15 mouse cellular contexts compared by ENCODE assay signal in genomic region chrX:10877856-10878255, GRCm38 (mm10).
DNase-seq lines count a peak whose midpoint lies in the region; ATAC-seq lines count a peak whose summit lies in the region.
"Had no signal": no experiment of that assay in that cellular context is flagged by ENCODE, and none has a peak within 500 bp of the region (broad histone marks: within the 10 kb centered on the region; RNA-seq: fewer than 3 reads in every experiment).

No protein-coding gene starts in this region.

- H3K4me1 ChIP-seq in embryonic facial prominence, embryonic 11.5 days (ENCODE audit: control insufficient read depth, insufficient read depth, low read length), result no peaks in the 10 kb centered on the region
- H3K4me1 ChIP-seq in limb, embryonic 12.5 days (replicated peaks), result peaks cover 6% of the 10 kb centered on the region; the same call in 1 of the 2 replicates
- 0 out of 2 replicates have a peak, but pooled peaks cover 5% of the 10 kb centered on the region for H3K4me1 ChIP-seq in neural tube, embryonic 15.5 days

- peak; percentile 56 for ATAC-seq in embryonic facial prominence, embryonic 11.5 days (replicated peaks; ENCODE audit: insufficient number of reproducible peaks, low FRiP score, low TSS enrichment, low read depth)
- peak; percentile 97 for ATAC-seq in limb, embryonic 12.5 days (ENCODE audit: insufficient number of reproducible peaks, insufficient read depth, low FRiP score, low TSS enrichment, low read depth)
- ATAC-seq in neural tube, embryonic 15.5 days (ENCODE audit: low FRiP score), result peak; percentile 75; the same call in 1 of the 2 replicates
- no peak for ATAC-seq in erythroblast, adult 5-6 weeks (replicated peaks; ENCODE audit: low FRiP score, poor library complexity, severe bottlenecking)
- ATAC-seq: forebrain, embryonic 14.5 days had no signal

- H3K4me2 ChIP-seq in embryonic facial prominence, embryonic 11.5 days (ENCODE audit: low read depth, low read length), result no peak overlapping the region
- H3K4me2 ChIP-seq in limb, embryonic 12.5 days, result peak overlapping the region; percentile 23; the same call in 1 of the 2 replicates
- no peak overlapping the region for H3K4me2 ChIP-seq in neural tube, embryonic 15.5 days
- H3K4me2 ChIP-seq: heart, embryonic 11.5 days; lung, embryonic 14.5 days had no signal

- no peak overlapping the region for H3K27ac ChIP-seq in embryonic facial prominence, embryonic 11.5 days (replicated peaks; ENCODE audit: low read depth, low read length)
- H3K27ac ChIP-seq in limb, embryonic 12.5 days, result no peak overlapping the region
- H3K27ac ChIP-seq in neural tube, embryonic 15.5 days (replicated peaks), result no peak overlapping the region

- H3K9ac ChIP-seq in embryonic facial prominence, embryonic 11.5 days (replicated peaks; ENCODE audit: low read length), result no peak overlapping the region
- no peak overlapping the region for H3K9ac ChIP-seq in limb, embryonic 12.5 days (replicated peaks)
- no peak overlapping the region for H3K9ac ChIP-seq in neural tube, embryonic 15.5 days (replicated peaks)
- H3K9ac ChIP-seq: lung, embryonic 14.5 days had no signal

- 44% methylated on average over 5 of the region's 5 CpGs for WGBS in embryonic facial prominence, embryonic 11.5 days
- 34% methylated on average over 5 of the region's 5 CpGs for WGBS in limb, embryonic 12.5 days
- 48% methylated on average over 5 of the region's 5 CpGs for WGBS in neural tube, embryonic 15.5 days

- H3K27me3 ChIP-seq in embryonic facial prominence, embryonic 11.5 days (ENCODE audit: control insufficient read depth, insufficient read depth, low read length), result no peaks in the 10 kb centered on the region
- H3K27me3 ChIP-seq in limb, embryonic 12.5 days, result peaks cover 8% of the 10 kb centered on the region; the same call in 1 of the 2 replicates
- H3K27me3 ChIP-seq in neural tube, embryonic 15.5 days (replicated peaks), result no peaks in the 10 kb centered on the region
- H3K27me3 ChIP-seq: CH12.LX had no signal

- H3K36me3 ChIP-seq in embryonic facial prominence, embryonic 11.5 days (replicated peaks; ENCODE audit: control insufficient read depth, insufficient read depth, low read depth, low read length), result no peaks in the 10 kb centered on the region
- no peaks in the 10 kb centered on the region for H3K36me3 ChIP-seq in limb, embryonic 12.5 days
- H3K36me3 ChIP-seq in neural tube, embryonic 15.5 days, result no peaks in the 10 kb centered on the region

- H3K9me3 ChIP-seq in embryonic facial prominence, embryonic 11.5 days (replicated peaks; ENCODE audit: control insufficient read depth, low read length), result no peaks in the 10 kb centered on the region
- no peaks in the 10 kb centered on the region for H3K9me3 ChIP-seq in limb, embryonic 12.5 days
- H3K9me3 ChIP-seq in neural tube, embryonic 15.5 days (replicated peaks), result no peaks in the 10 kb centered on the region

- H3K4me3 ChIP-seq in embryonic facial prominence, embryonic 11.5 days (ENCODE audit: low read depth, low read length), result no peak overlapping the region
- H3K4me3 ChIP-seq in limb, embryonic 12.5 days (replicated peaks), result no peak overlapping the region
- no peak overlapping the region for H3K4me3 ChIP-seq in neural tube, embryonic 15.5 days (replicated peaks)

- DNase-seq in retina, embryonic 14.5 days (ENCODE audit: low spot score), result peak; percentile 4
- DNase-seq in retina, postnatal 1 day, result no peak
- DNase-seq in embryonic facial prominence, embryonic 11.5 days (ENCODE audit: low spot score), result peak; percentile 69
- no peak for DNase-seq in cerebellum, postnatal 25 days
- DNase-seq in right cerebral cortex, postnatal 14 days, result no peak
- DNase-seq: cerebellum, adult 11 months; heart, postnatal 36 days; kidney, postnatal 10 days; lung, embryonic 14.5 days had no signal

Comparison
In these comparisons a context has a peak if more than half of its experiments do, and no peak if none do; other contexts are left out.
1. DNase-seq: peak in retina, embryonic 14.5 days (single experiment) and embryonic facial prominence, embryonic 11.5 days (single experiment); none in retina, postnatal 1 day (single experiment), cerebellum, postnatal 25 days (0 of 2) and right cerebral cortex, postnatal 14 days (single experiment).